Mouse (Mus musculus) gastrocnemius, postnatal 25 days (tissue): ENCODE measurements around the gene Zpr1. TPM values are rescaled to one million over a fixed set of nuclear protein-coding genes. Genes with fewer than 3 reads are reported as not detected.

Source experiments
- DNase-seq: peaks from one replicate; pipeline ENCODE4 v3.0.0; 2022
- total RNA-seq, 2 experiments: library from RNA; stranded (reverse); gene quantifications; 1 replicate in 1 of 2; 2 replicates in 1 of 2; pipeline ENCODE4 v1.2.3; 2021

Zpr1 gene
- total RNA-seq, 2 experiments from 2014 or later = 18.9 to 26.3 TPM

DNA sequence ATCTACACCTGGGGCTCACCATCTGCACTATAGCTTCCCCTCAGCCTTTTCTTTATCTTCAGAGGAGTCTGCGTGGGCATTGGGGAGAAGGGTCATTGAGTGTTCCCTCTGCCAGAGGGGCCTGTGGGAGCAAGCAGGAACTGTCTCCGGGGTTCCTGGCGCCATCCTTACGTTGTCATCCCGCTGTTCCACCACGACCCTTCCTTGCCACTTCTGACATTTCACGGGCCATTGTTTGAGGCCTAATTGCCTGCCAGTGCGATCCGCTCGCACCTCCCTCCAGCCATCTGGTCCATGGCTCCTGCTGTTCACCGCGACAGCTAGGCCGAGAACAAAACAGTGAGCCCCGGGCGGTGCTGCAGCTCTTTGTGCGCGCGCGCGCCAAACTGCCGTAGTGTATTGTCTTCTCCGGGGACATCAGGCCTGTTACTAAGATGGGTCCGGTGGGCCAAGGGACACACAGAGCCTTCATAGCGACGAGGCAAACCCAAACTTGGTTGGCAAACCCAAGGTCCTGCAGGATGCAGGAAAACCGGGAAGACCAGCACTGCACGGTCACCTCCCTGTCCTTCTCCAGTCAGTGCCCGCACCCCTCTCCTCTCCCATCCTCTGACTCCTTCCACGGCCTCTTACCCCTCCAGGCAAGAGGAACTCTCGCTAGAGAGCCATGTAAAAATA is 55.8 kb downstream of the Zpr1 start:
- DNase-seq = no peak

GRCm38 (mm10) chr9:46329250-46329648 is 56.4 kb downstream of the Zpr1 start:
- no peak for DNase-seq

GRCm38 (mm10) chr9:46329801-46330585 is 57.1 kb downstream of the Zpr1 start:
- no peak for DNase-seq

DNA sequence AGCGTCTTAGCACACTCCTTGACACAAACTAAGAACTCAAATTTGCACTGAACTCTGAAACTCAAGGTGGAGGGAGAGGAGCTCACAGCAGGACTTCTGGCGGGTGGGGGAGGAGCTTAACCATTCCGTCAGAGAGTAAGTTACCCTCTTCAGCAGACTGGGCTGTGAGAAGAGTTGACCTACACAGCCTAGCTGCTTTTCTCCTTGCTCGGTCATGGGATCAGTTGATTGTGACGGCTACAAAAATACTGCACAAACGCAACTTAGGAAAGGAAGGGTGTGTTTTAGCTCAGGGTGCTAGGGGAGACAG is 57.7 kb downstream of the Zpr1 start:
- no peak for DNase-seq

GRCm38 (mm10) chr9:46331301-46331700 is 58.4 kb downstream of the Zpr1 start:
- DNase-seq = no peak

Other genes with a start within 250 kb of the Zpr1 start
- not detected for gene Apoa1, start 44.5 kb upstream of the Zpr1 start, total RNA-seq
- gene Apoc3, start 37.4 kb upstream of the Zpr1 start, total RNA-seq = 1 to 10 TPM in 1 of 2 experiments, not detected in 1; 1.4 TPM
- not detected for gene Apoa4, start 32.4 kb upstream of the Zpr1 start, total RNA-seq
- not detected for gene Apoa5, start 4.4 kb upstream of the Zpr1 start, total RNA-seq
- gene Bud13, start 9.9 kb downstream of the Zpr1 start, total RNA-seq = 1 to 10 TPM; 5.6 to 8.4 TPM
- not detected for gene 4931429L15Rik, start 46.9 kb downstream of the Zpr1 start, total RNA-seq